Mouse (Mus musculus): Measurements from ENCODE around the gene Sh3tc1. TPM values are rescaled to one million over a fixed set of nuclear protein-coding genes. Genes with fewer than 3 reads are reported as not detected.
A peak's percentile ranks its signal among the peaks of the same experiment; 100 is the strongest.

Sh3tc1 gene
- total RNA-seq, 2 experiments from 2014 or later, result 12.9 to 16.2 TPM

GRCm38 (mm10) chr5:35719343-35719742 is 20.4 kb downstream of the Sh3tc1 start:
- no peak for DNase-seq

GRCm38 (mm10) chr5:35718817-35719216 is 21.0 kb downstream of the Sh3tc1 start:
- no peak for DNase-seq

- DNase-seq, result peak; percentile 76
These were observed 21.8 kb downstream of the Sh3tc1 start for GRCm38 (mm10) chr5:35717946-35718345.

GRCm38 (mm10) chr5:35717455-35717854 is 22.3 kb downstream of the Sh3tc1 start:
- no peak for DNase-seq

GRCm38 (mm10) chr5:35713649-35714354 is 26.0 kb downstream of the Sh3tc1 start:
- DNase-seq, result peak; percentile 84

GRCm38 (mm10) chr5:35712517-35712916 is 27.3 kb downstream of the Sh3tc1 start:
- no peak for DNase-seq

GRCm38 (mm10) chr5:35710931-35711330 is 28.9 kb downstream of the Sh3tc1 start:
- no peak for DNase-seq

- no peak for DNase-seq
These were observed 29.3 kb downstream of the Sh3tc1 start for GRCm38 (mm10) chr5:35710481-35710880.

- no peak for DNase-seq
These were observed 34.4 kb downstream of the Sh3tc1 start for GRCm38 (mm10) chr5:35705411-35705810.

- DNase-seq, result no peak
These were observed 36.0 kb downstream of the Sh3tc1 start for GRCm38 (mm10) chr5:35703814-35704213.

- no peak for DNase-seq
These were observed 36.6 kb downstream of the Sh3tc1 start for GRCm38 (mm10) chr5:35703183-35703582.

GRCm38 (mm10) chr5:35702582-35703140 is 37.1 kb downstream of the Sh3tc1 start:
- no peak for DNase-seq

- peak; percentile 88 for DNase-seq
These were observed 38.7 kb downstream of the Sh3tc1 start for GRCm38 (mm10) chr5:35701042-35701441.

GRCm38 (mm10) chr5:35695815-35696214 is 44.0 kb downstream of the Sh3tc1 start:
- DNase-seq, result peak; percentile 34

GRCm38 (mm10) chr5:35693638-35694037 is 46.1 kb downstream of the Sh3tc1 start:
- no peak for DNase-seq

- DNase-seq, result peak; percentile 31
These were observed 48.5 kb downstream of the Sh3tc1 start for GRCm38 (mm10) chr5:35691246-35691645.

- DNase-seq, result no peak
These were observed 49.2 kb downstream of the Sh3tc1 start for GRCm38 (mm10) chr5:35690485-35691165.

GRCm38 (mm10) chr5:35689374-35689773 is 50.4 kb downstream of the Sh3tc1 start:
- DNase-seq, result no peak

GRCm38 (mm10) chr5:35688851-35689250 is 50.9 kb downstream of the Sh3tc1 start:
- DNase-seq, result peak; percentile 42

GRCm38 (mm10) chr5:35687098-35687497 is 52.7 kb downstream of the Sh3tc1 start:
- DNase-seq, result peak; percentile 44

- DNase-seq, result no peak
These were observed 53.5 kb downstream of the Sh3tc1 start for GRCm38 (mm10) chr5:35686336-35686735.

GRCm38 (mm10) chr5:35685079-35685478 is 54.7 kb downstream of the Sh3tc1 start:
- no peak for DNase-seq

GRCm38 (mm10) chr5:35680958-35681357 is 58.8 kb downstream of the Sh3tc1 start:
- peak; percentile 77 for DNase-seq

Data from heart, postnatal 4 days (tissue).